Mouse (Mus musculus) gonadal fat pad, adult 2 months (tissue): ENCODE measurements around the gene Lrrtm3. TPM values are rescaled to one million over a fixed set of nuclear protein-coding genes. Genes with fewer than 3 reads are reported as not detected.

Experiments used
- DNase-seq: peaks from one replicate; pipeline ENCODE4 v3.0.0-alpha.2; 2012; ENCODE audit warnings: low read depth
- polyA plus RNA-seq: library from polyadenylated mRNA; depleted of rRNA; stranded (reverse); fragments of >200 nt; gene quantifications from 2 replicates; pipeline ENCODE4 v1.2.3, GENCODE M21; 2012; rRNA removed

The Lrrtm3 gene
- 0.65 and 1.5 TPM in 2 replicates for polyA plus RNA-seq

DNA sequence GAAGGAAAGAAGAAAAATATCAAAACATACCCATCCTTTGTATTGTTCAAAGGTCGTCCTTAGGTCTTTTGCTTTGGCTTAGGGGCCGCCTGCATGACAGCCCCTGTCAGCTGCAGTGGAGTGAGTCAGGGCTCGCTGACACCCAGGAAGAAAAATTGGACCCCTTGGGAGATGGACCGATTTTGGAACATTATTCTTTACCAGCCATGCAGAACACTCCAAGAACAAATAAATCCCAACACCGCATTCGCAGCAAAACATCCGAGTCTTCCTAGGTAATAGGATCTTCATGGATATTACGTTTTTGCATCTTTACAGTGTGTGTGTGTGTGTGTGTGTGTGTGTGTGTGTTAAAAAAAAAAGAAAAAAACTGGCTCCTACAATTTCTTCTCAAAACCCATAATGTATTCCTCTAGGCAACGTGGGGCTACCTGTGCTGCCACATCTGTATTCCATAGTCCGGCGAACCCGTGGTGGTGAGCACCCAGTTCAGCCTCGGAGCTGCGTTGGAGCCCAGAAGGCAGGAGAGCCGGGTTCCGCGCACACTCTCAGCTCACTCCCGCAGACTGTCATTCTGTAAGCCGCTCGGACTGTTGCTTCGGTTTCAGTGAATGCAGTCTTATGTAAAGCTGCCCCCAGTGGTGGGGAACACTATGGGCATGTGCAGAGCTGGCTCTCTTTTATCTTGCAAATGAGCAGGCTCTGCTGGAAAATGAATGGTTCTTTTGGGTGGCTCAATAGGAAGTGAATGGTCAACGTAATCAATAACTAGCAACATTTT, at the start of gene Lrrtm3:
Gene Lrrtm3 (minus strand): TSS at position 598 of the 781 bp plus-strand sequence.
- no peak for DNase-seq

DNA sequence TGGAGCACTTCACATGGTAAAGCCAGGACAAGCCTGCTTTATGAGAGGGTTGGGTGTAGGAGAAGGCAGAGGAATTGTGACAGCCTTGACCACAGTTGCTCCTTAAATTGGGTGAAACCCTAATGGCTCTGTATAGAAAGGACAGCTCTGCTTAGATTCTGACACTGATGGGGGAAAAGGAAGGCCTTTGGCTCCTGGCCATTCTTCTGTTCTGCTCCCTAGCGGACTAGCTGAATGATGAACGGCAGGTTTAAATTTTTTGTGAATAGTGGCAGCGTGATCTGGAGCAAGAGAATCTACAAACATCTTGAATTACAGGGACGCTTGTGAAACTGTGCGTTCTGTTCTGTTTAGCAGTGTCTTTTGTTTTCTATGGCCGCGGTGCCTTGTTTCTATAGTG, 45.4 kb upstream of the Lrrtm3 start:
- DNase-seq: no peak

DNA sequence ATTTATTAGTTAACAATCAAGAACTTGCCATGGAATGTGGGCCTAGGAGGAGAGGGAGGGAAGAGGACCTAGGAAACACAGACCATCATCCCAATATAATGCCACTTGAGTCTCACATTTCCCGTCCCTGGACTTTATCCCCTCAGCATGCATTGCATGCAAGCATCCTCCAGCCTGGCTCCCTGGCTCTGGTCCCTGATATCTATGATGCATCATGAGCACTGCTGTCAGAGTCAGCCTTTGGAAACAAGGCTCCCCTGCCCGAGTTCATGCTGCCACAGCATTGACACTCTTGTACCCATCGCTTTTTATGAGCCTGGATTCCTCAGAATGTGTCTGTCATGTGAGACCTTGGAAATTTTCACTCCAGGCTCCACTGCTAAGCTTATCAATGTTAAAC, 43.4 kb upstream of the Lrrtm3 start:
- DNase-seq: no peak

GRCm38 (mm10) chr10:64130397-64131150, 40.5 kb upstream of the Lrrtm3 start:
- DNase-seq: no peak

DNA sequence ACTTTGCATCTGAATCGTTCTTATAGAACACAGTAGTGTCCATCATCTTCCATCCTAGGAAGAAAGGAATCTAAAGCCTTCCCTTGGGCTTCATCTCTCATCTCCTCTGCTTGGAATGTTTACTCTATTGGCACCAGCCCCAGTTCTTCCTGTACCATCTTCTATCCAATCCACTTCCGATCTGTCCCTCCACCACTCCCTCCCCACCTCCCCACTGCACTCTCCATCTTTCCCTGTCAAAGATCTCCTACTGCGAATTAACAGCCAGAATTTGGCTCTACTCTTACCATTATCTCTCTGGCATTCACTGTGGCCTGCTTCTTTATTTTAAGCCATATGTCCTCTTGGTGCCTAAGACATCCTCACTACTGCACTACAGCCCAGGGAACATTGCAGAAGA, 28.8 kb upstream of the Lrrtm3 start:
- DNase-seq: no peak

DNA sequence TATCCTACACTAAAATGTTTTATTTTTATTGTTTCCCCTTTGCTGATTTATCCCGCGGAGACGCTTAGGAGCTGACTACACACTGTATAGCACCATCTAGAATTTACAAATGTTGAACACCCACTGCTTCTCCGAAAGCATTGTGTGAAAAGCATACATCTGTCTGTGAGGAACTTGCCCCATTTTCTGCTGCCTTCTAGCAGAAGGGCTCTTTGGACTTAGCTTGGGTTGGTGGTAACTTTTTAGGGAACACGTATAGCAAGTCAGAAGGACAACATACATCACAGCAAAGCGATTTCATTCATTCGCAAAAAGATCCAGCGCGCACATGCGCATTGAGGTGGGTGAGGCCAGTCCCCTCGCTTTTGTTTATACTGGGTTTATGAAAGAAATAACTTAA, 25.2 kb upstream of the Lrrtm3 start:
- DNase-seq: no peak

DNA sequence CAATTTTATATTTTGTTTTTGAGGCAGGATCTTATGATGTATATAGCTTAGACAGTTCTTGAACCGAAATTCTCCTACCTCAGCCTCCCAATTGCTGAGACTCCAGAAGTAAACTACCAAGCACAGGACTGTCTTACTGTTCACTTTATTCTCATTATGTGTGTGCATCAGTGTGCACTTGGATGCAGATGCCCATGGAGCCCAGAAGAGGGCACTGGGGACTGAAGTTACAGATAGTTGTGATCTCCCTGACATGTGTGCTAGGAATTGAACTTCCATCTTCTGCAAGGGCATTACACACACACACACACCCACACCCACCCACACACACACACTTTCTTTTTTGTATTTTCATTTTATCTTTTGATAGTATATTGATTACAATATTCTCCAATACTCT, 6.5 kb upstream of the Lrrtm3 start:
- DNase-seq: no peak

- no peak for DNase-seq
Measured at GRCm38 (mm10) chr10:64088774-64089460, 1.2 kb downstream of the Lrrtm3 start.

DNA sequence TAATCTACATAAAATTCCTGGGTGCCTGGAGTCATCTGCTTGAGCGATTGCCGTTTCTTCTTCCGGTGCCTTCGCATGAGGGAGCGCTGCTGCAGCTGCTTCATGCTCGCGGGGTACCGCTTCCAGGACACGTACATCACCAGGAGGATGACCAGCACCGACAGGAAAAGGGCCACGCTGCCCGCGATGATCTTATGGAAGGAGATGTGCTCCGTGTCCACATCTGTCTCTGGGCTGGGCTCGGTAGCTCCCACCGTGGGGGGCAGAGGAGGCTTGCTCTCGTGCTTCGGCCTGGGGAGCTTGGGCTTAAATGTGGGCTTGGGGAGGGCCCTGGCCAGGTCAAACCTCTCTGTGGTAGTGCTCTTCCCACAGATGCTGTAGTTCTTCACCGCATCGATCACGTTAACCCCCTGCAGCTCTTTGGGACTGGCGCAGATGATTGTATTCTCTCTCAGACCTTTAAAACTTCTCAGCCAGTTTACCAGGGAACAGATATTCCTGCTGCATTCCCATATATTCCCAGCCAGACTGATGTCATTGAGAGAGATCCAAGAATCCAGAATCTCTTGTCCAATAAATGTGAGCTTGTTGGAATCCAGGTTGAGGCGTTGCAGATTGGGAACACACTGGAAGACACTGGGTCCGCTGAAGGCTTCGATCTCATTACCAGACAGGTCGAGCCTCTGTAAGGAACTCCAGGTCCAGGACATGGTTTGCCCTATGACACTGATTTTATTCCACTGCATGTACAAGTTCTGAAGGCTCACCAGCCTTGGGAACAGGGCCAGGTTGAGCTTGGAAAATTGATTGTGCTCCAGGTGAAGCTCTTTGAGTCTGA, 1.9 kb downstream of the Lrrtm3 start:
- no peak for DNase-seq

DNA sequence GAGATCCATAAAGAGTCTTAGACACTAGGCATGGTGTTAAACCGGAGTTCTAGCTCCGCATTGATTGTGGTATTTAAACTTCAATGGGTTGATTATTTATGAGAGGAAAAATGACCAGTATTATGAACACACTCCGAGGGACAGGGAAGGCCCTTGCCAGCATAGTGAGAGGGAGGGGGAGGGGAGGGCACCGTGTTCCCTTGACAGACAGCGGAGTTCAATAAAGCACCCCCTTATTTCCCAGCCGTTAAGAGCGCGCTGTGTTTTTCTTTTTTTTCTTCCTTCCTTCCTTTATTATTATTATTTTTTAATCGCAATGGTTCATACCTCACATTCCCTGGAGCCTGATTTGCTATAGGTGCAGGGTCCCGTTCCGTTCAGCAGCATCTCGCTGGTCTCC, 2.6 kb downstream of the Lrrtm3 start:
- DNase-seq: no peak

GRCm38 (mm10) chr10:64086567-64087391, 3.3 kb downstream of the Lrrtm3 start:
- DNase-seq: no peak

DNA sequence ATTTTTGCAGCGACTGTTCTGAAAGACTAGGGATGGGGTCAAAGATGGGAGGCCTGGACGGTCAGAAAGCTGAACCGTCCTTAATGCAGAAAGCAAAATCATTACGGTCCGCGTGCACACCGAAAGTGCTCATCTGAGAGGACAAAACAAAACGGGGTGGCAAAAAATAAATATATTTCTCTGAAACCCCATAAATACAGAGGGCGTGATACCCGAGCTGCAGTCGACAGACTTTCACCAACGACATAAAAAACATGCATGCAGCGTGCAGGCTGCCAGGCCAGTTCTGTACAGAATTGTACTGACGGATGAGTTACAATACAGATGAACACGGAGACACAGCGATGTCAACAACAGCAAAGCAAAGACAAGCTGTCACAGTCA, 3.9 kb downstream of the Lrrtm3 start:
- no peak for DNase-seq

DNA sequence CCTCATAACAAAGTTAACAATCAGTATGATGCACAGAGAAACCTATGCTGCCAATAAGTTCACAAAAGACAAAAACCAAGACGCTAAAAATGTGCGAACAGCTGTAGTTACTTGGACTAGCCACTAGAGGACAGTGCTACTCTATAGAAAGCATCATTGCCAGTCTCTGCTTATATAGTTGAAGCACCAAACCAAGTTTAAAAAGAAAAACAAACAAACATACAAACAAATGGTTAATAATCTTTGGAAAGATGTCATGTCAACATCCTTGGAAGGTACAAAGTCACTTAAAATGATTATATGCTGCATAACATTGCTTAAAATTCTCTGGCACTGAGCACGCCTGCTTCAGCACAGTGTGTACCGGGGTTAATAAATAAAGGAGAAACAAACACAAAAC, 5.6 kb downstream of the Lrrtm3 start:
- DNase-seq: no peak

GRCm38 (mm10) chr10:64083813-64084212, 6.3 kb downstream of the Lrrtm3 start:
- DNase-seq: no peak

GRCm38 (mm10) chr10:64082345-64082744, 7.7 kb downstream of the Lrrtm3 start:
- DNase-seq: no peak

GRCm38 (mm10) chr10:64076410-64077052, 13.5 kb downstream of the Lrrtm3 start:
- DNase-seq: no peak

GRCm38 (mm10) chr10:64075944-64076343, 14.1 kb downstream of the Lrrtm3 start:
- DNase-seq: no peak

DNA sequence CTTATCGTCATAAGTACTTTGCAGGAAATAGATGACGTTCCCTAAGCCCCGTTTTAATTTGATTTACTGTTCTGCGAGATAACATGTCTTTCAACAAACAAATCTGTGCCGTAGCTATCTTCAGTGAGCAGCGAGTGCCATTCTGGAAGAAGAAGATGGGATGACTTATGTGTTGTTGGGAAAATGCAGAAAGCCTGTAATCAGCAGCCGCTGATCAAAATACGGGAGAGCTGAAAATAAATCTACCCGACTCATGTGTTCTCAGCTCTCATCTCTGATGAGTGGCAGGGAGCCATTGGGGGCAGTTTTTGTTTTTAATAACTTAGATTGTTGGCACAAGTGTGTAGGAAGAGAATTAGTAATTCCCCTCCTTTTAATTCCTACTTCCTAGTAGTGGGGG, 26.4 kb downstream of the Lrrtm3 start:
- no peak for DNase-seq

DNA sequence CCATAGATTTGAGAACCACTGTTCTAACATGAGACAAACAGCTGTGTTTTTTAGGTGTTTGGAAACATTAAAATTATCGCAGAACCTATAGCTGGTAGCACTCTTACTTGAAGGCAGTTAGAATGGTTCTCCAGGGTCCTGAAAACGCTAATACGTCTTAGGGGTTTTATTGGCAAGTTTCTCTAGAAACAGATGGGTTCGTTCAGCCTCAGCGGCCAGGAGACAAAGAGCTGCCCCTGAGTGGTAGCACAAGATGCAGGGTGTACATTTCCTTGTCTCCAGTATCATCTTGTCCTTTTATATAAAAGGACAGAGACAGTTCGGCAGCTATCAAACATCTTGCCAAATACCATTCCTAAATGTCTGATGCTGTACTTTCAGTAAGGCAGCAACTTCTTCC, 40.1 kb downstream of the Lrrtm3 start:
- no peak for DNase-seq

DNA sequence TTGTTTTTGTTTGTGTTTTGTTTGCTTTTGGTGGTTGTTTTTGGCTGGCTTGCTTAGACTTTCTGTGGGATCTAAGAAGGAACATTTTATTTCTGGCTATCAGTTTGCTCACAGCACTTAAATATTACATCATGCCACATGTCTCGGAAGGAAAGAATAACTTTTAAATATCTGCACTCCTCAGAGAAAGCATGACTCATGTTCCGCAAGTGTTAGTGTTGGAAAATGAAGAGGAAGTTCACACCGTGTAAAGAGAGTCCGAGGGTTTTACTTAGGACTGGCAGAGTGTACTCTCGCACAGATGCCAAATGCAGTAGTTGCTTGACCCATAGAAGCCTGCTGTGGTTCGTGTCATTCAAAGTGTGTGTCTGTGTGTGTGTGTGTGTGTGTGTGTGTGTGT, 40.9 kb downstream of the Lrrtm3 start:
- DNase-seq: no peak
